In genomic region chr5:21575210-21575550, GRCm38 (mm10) we compare ENCODE assay signal across 19 mouse cellular contexts. TPM values are rescaled to one million over a fixed set of nuclear protein-coding genes. Genes with fewer than 3 reads are reported as not detected.
DNase-seq lines count a peak whose midpoint lies in the region; ATAC-seq and TF ChIP-seq lines count a peak whose summit lies in the region.
"Had no signal": no experiment of that assay in that cellular context is flagged by ENCODE, and none has a peak within 500 bp of the region (broad histone marks: within the 10 kb centered on the region; RNA-seq: fewer than 3 reads in every experiment).

No protein-coding gene starts in this region.

- intact Hi-C loops in heart, postnatal 10 days (cut with DNase I), result no loop called here

- no peak overlapping the region for H3K4me3 ChIP-seq in heart, embryonic 14.5 days (ENCODE audit: control insufficient read depth in 1 of 2, insufficient read depth in 1 of 2, low read depth in 1 of 2, low read length in 2 of 2)
- peak overlapping the region; percentile 90 for H3K4me3 ChIP-seq in testis, adult 2 months (ENCODE audit: control insufficient read depth, low read depth, low read length)
- H3K4me3 ChIP-seq in liver, embryonic 13.5 days (replicated peaks), result peak overlapping the region; percentile 22; the same call in 1 of the 2 replicates
- H3K4me3 ChIP-seq: forebrain, embryonic 15.5 days; hindbrain, embryonic 10.5 days; intestine, embryonic 15.5 days had no signal

- H3K27ac ChIP-seq in heart, embryonic 14.5 days (replicated peaks in 1 of 2; ENCODE audit: control insufficient read depth in 1 of 2, insufficient read depth in 1 of 2, low read depth in 2 of 2, low read length in 2 of 2), result peak overlapping the region; percentile 51 to 53
- H3K27ac ChIP-seq in testis, adult 2 months (ENCODE audit: control insufficient read depth, insufficient read depth, low read depth, low read length), result peak overlapping the region; percentile 83
- peak overlapping the region; percentile 81 for H3K27ac ChIP-seq in liver, embryonic 13.5 days
- H3K27ac ChIP-seq: forebrain, embryonic 15.5 days; hindbrain, embryonic 10.5 days; intestine, embryonic 15.5 days; macrophage had no signal

- no peaks in the 10 kb centered on the region for H3K27me3 ChIP-seq in heart, embryonic 14.5 days (ENCODE audit: control insufficient read depth, insufficient read depth, low read length)
- H3K27me3 ChIP-seq in testis, adult 2 months (ENCODE audit: control insufficient read depth, insufficient read depth, low read length), result no peaks in the 10 kb centered on the region
- no peaks in the 10 kb centered on the region for H3K27me3 ChIP-seq in liver, embryonic 13.5 days
- H3K27me3 ChIP-seq: forebrain, embryonic 15.5 days; intestine, embryonic 15.5 days had no signal

- H3K4me2 ChIP-seq in heart, embryonic 14.5 days (ENCODE audit: low read length), result peak overlapping the region; percentile 26; the same call in 1 of the 2 replicates
- H3K4me2 ChIP-seq in liver, embryonic 13.5 days, result peak overlapping the region; percentile 48
- H3K4me2 ChIP-seq: forebrain, embryonic 15.5 days; intestine, embryonic 15.5 days had no signal

- no peaks in the 10 kb centered on the region for H3K9me3 ChIP-seq in heart, embryonic 14.5 days (ENCODE audit: control insufficient read depth, low read length)
- no peaks in the 10 kb centered on the region for H3K9me3 ChIP-seq in liver, embryonic 13.5 days (replicated peaks)
- H3K9me3 ChIP-seq: forebrain, embryonic 15.5 days; hindbrain, embryonic 10.5 days; intestine, embryonic 15.5 days had no signal

- no peak overlapping the region for H3K9ac ChIP-seq in heart, embryonic 14.5 days (ENCODE audit: low read length)
- no peak overlapping the region; the same call in 1 of the 2 replicates for H3K9ac ChIP-seq in liver, embryonic 13.5 days
- H3K9ac ChIP-seq: forebrain, embryonic 15.5 days; intestine, embryonic 15.5 days had no signal

- no peak for ATAC-seq in heart, embryonic 14.5 days (ENCODE audit: insufficient number of reproducible peaks, insufficient read depth, low FRiP score, low read depth)
- ATAC-seq in liver, embryonic 13.5 days (ENCODE audit: low read depth), result peak; percentile 24; the same call in 1 of the 2 replicates
- ATAC-seq: forebrain, embryonic 15.5 days; hindbrain, embryonic 16.5 days; intestine, embryonic 15.5 days had no signal

- WGBS in heart, embryonic 14.5 days, result 83% methylated on average over 13 of the region's 13 CpGs
- WGBS in liver, embryonic 13.5 days (ENCODE audit: insufficient replicate concordance), result 74% methylated on average over 13 of the region's 13 CpGs

- peaks cover 5 to 8% of the 10 kb centered on the region in 2 experiments; a peak in 2 of 4 replicates for H3K4me1 ChIP-seq in heart, embryonic 14.5 days (ENCODE audit: control insufficient read depth in 2 of 2, insufficient read depth in 2 of 2, low read length in 2 of 2)
- H3K4me1 ChIP-seq in testis, adult 2 months (ENCODE audit: control insufficient read depth, insufficient read depth, low read length), result peaks cover 7% of the 10 kb centered on the region
- peaks cover 20% of the 10 kb centered on the region; the same call in 1 of the 2 replicates for H3K4me1 ChIP-seq in liver, embryonic 13.5 days (replicated peaks)
- H3K4me1 ChIP-seq: forebrain, embryonic 15.5 days; hindbrain, embryonic 10.5 days; intestine, embryonic 15.5 days had no signal

- TF ChIP-seq POLR2A in testis, adult 2 months (IDR thresholded peaks at IDR 0.05; ENCODE audit: control insufficient read depth, low read depth, low read length), result no peak

- DNase-seq in heart, postnatal 10 days, result no peak
- no peak for DNase-seq in testis, postnatal 10 days (ENCODE audit: low spot score)
- DNase-seq in liver, embryonic 13.5 days, result no peak
- DNase-seq in natural killer cell, adult 2 months (ENCODE audit: low spot score in 2 of 2), result no peak
- no peak for DNase-seq in thymus, postnatal 0 days (ENCODE audit: low spot score)
- DNase-seq: adrenal gland, postnatal 25 days; cerebellum, adult 8-10 months; cerebellum, postnatal 36 days; embryo, embryonic 11 days; kidney, adult 8-10 months; kidney, postnatal 10 days had no signal

- H3K36me3 ChIP-seq in heart, embryonic 14.5 days (ENCODE audit: control insufficient read depth, insufficient read depth, low read length), result no peaks in the 10 kb centered on the region
- no peaks in the 10 kb centered on the region for H3K36me3 ChIP-seq in testis, adult 2 months (ENCODE audit: control insufficient read depth, insufficient read depth, low read length)
- no peaks in the 10 kb centered on the region for H3K36me3 ChIP-seq in liver, embryonic 13.5 days
- H3K36me3 ChIP-seq: forebrain, embryonic 15.5 days; hindbrain, embryonic 10.5 days; intestine, embryonic 15.5 days had no signal

- TF ChIP-seq CTCF in testis, adult 2 months (IDR thresholded peaks at IDR 0.05; ENCODE audit: control insufficient read depth, insufficient read depth, insufficient replicate concordance, low read depth, low read length), result no peak

RNA-seq across cellular contexts. Expression of gene Lrrc17, which starts 31.8 kb away (rescaled TPM):
- 16.7 and 17.9 TPM in 2 replicates for polyA plus RNA-seq in heart, embryonic 14.5 days (2014; fragmentation: Nextera tagmentation; extraction: Ambion mirVana)
- total RNA-seq in heart, postnatal 10 days (2021), result 10 to 100 TPM; 13.4 to 14.7 TPM
- polyA plus RNA-seq in testis, adult 2 months (2012; rRNA removed), result 0.99 and 1.2 TPM in 2 replicates
- 2.4 and 2.5 TPM in 2 replicates for polyA plus RNA-seq in liver, embryonic 13.5 days (2015; fragmentation: Nextera tagmentation; extraction: Ambion mirVana)
- polyA plus RNA-seq in thymus, postnatal 0 days (2015; fragmentation: Nextera tagmentation; extraction: Ambion mirVana), result 10.6 TPM in 2 replicates
- total RNA-seq: neutrophil, adult 5-6 weeks had no signal
- polyA plus RNA-seq: macrophage had no signal

Comparison
In these comparisons a context has a peak if more than half of its experiments do, and no peak if none do; other contexts are left out.
1. H3K4me3 ChIP-seq: peak in testis, adult 2 months (single experiment) and liver, embryonic 13.5 days (single experiment); none in heart, embryonic 14.5 days (0 of 2).
2. Peak in every context shown above with its lines, with median percentiles within 50 percentile points of each other: H3K27ac ChIP-seq.